Mouse (Mus musculus) neural tube, embryonic 14.5 days (tissue): ENCODE measurements around the gene Sde2. TPM values are rescaled to one million over a fixed set of nuclear protein-coding genes. Genes with fewer than 3 reads are reported as not detected.
A peak's percentile ranks its signal among the peaks of the same experiment; 100 is the strongest.

Experiments
- ATAC-seq: fragments of 200-750 bp; cut with Nextera tagmentation; 2 replicates; pipeline ENCODE4 v1.8.0; 2017; ENCODE audit warnings: low read depth, mild to moderate bottlenecking, moderate TSS enrichment, moderate library complexity
- H3K27ac ChIP-seq: fragments of 300-500 bp; sonication (generic); 2 replicates; pipeline ENCODE4 v1.5.1; 2014; ENCODE audit warnings: low read depth, mild to moderate bottlenecking, control low read depth, low read length, moderate library complexity, mixed read lengths
- H3K27me3 ChIP-seq: fragments of 300-500 bp; sonication (generic); 2 replicates; pipeline ENCODE4 v1.6.1; 2014; ENCODE audit warnings: low read length; ENCODE audit not compliant: control insufficient read depth, insufficient read depth
- H3K36me3 ChIP-seq: fragments of 300-500 bp; sonication (generic); 2 replicates; pipeline ENCODE4 v1.6.1; 2014; ENCODE audit warnings: low read length, mixed read lengths; ENCODE audit not compliant: control insufficient read depth, insufficient read depth
- H3K4me1 ChIP-seq: fragments of 300-500 bp; sonication (generic); 2 replicates; pipeline ENCODE4 v1.6.1; 2014; ENCODE audit warnings: low read length; ENCODE audit not compliant: control insufficient read depth, insufficient read depth
- H3K4me2 ChIP-seq: fragments of 300-500 bp; sonication (generic); 2 replicates; pipeline ENCODE4 v1.6.1; 2014; ENCODE audit warnings: mild to moderate bottlenecking, low read depth, low read length, control low read depth
- H3K4me3 ChIP-seq: fragments of 300-500 bp; sonication (generic); 2 replicates; pipeline ENCODE4 v1.5.1; 2014; ENCODE audit warnings: low read depth, low read length, control low read depth, mixed read lengths
- H3K9ac ChIP-seq: fragments of 300-500 bp; sonication (generic); replicated peaks from 2 replicates; pipeline ENCODE4 v1.6.1; 2014; ENCODE audit warnings: low read depth, mild to moderate bottlenecking, control low read depth, low read length, mixed read lengths
- H3K9me3 ChIP-seq: fragments of 300-500 bp; sonication (generic); 2 replicates; pipeline ENCODE4 v1.6.1; 2016; ENCODE audit warnings: low read length; ENCODE audit not compliant: control insufficient read depth
- WGBS: fragments of 180-500 bp; shearing (Covaris S2); extraction: QIAGEN DNeasy Blood & Tissue Kit; methylation state at CpG from one replicate; pipeline ENCODE4 v1.1.7; 2014; 5-methylcytosine and 5-hydroxymethylcytosine counted together
- polyA plus RNA-seq: library from polyadenylated mRNA; unstranded; fragments of >200 nt; fragmentation: Nextera tagmentation; extraction: Ambion mirVana; gene quantifications from 2 replicates; pipeline ENCODE4 v1.2.1, GENCODE M21; 2014

Sde2 gene
- polyA plus RNA-seq, result 29.0 and 32.4 TPM in 2 replicates

- H3K4me3 ChIP-seq, result peak within 1 kb of the TSS; percentile 65
- H3K9me3 ChIP-seq, result no peaks in the 10 kb centered on the region
- H3K27me3 ChIP-seq, result no peaks in the 10 kb centered on the region
- H3K4me2 ChIP-seq, result peak within 1 kb of the TSS; percentile 59
- under 1% methylated on average over 66 of the region's 77 CpGs for WGBS
- peaks cover 20% of the 10 kb centered on the region; the same call in 1 of the 2 replicates for H3K4me1 ChIP-seq
- no peaks in the 10 kb centered on the region for H3K36me3 ChIP-seq
- ATAC-seq, result peak; percentile 96
- peak within 1 kb of the TSS; percentile 84 for H3K9ac ChIP-seq
- H3K27ac ChIP-seq, result peak within 1 kb of the TSS; percentile 98
Measured at GRCm38 (mm10) chr1:180850316-180851270, at the start of gene Sde2. Gene Sde2 (plus strand): TSS chr1:180851127.

- Histone ChIP-seq H3K9me3 (no peaks in the 10 kb centered on the region), H3K4me3 (no peak overlapping the region), H3K4me2 (no peak overlapping the region), H3K4me1 (no peaks in the 10 kb centered on the region), H3K27ac (no peak overlapping the region), H3K27me3 (no peaks in the 10 kb centered on the region), H3K9ac (no peak overlapping the region), H3K36me3 (peaks cover 53% of the 10 kb centered on the region)
- ATAC-seq, result no peak
- 86% methylated on average over 3 of the region's 3 CpGs for WGBS
Measured at GRCm38 (mm10) chr1:180801466-180801994, 49.4 kb upstream of the Sde2 start.

GRCm38 (mm10) chr1:180803881-180804280 is 47.0 kb upstream of the Sde2 start:
- Histone ChIP-seq H3K27ac (no peak overlapping the region), H3K4me3 (no peak overlapping the region), H3K27me3 (no peaks in the 10 kb centered on the region), H3K36me3 (peaks cover 72% of the 10 kb centered on the region), H3K9ac (no peak overlapping the region), H3K9me3 (no peaks in the 10 kb centered on the region), H3K4me2 (no peak overlapping the region), H3K4me1 (peaks cover 1% of the 10 kb centered on the region; the same call in 1 of the 2 replicates)
- 92% methylated on average over 6 of the region's 6 CpGs for WGBS
- no peak for ATAC-seq

GRCm38 (mm10) chr1:180808831-180809230 is 42.1 kb upstream of the Sde2 start:
- H3K4me1 ChIP-seq, result peaks cover 15% of the 10 kb centered on the region
- no peaks in the 10 kb centered on the region for H3K27me3 ChIP-seq
- peak overlapping the region; percentile 32; the same call in 1 of the 2 replicates for H3K4me2 ChIP-seq
- no peak for ATAC-seq
- H3K9ac ChIP-seq, result no peak overlapping the region
- no peaks in the 10 kb centered on the region for H3K9me3 ChIP-seq
- peaks cover 60% of the 10 kb centered on the region for H3K36me3 ChIP-seq
- H3K27ac ChIP-seq, result no peak overlapping the region
- WGBS, result 77% methylated on average over 5 of the region's 5 CpGs
- 0 out of 2 replicates have a peak overlapping the region, but pooled peaks have one; percentile 2 for H3K4me3 ChIP-seq

GRCm38 (mm10) chr1:180810976-180811375 is 40.0 kb upstream of the Sde2 start:
- Histone ChIP-seq H3K36me3 (peaks cover 39% of the 10 kb centered on the region), H3K4me1 (peaks cover 26% of the 10 kb centered on the region), H3K4me2 (peak overlapping the region; percentile 57), H3K27me3 (no peaks in the 10 kb centered on the region), H3K4me3 (peak overlapping the region; percentile 94), H3K9ac (no peak overlapping the region; the same call in 1 of the 2 replicates), H3K27ac (no peak overlapping the region), H3K9me3 (no peaks in the 10 kb centered on the region)
- WGBS, result 79% methylated on average over 7 of the region's 7 CpGs
- ATAC-seq, result no peak

- H3K9me3 ChIP-seq, result no peaks in the 10 kb centered on the region
- ATAC-seq, result no peak
- H3K36me3 ChIP-seq, result peaks cover 30% of the 10 kb centered on the region
- peak overlapping the region; percentile 57 for H3K4me2 ChIP-seq
- peak overlapping the region; percentile 99 for H3K27ac ChIP-seq
- 4% methylated on average over 27 of the region's 27 CpGs for WGBS
- H3K4me1 ChIP-seq, result peaks cover 26% of the 10 kb centered on the region
- peak overlapping the region; percentile 94 for H3K4me3 ChIP-seq
- no peaks in the 10 kb centered on the region for H3K27me3 ChIP-seq
- peak overlapping the region; percentile 99 for H3K9ac ChIP-seq
Measured at GRCm38 (mm10) chr1:180811596-180812462, 39.1 kb upstream of the Sde2 start.

GRCm38 (mm10) chr1:180812463-180813408 is 38.2 kb upstream of the Sde2 start:
- Histone ChIP-seq H3K4me2 (peak overlapping the region; percentile 57; the same call in 1 of the 2 replicates), H3K9me3 (no peaks in the 10 kb centered on the region), H3K27ac (peak overlapping the region; percentile 99), H3K4me3 (peak overlapping the region; percentile 94), H3K27me3 (no peaks in the 10 kb centered on the region), H3K36me3 (peaks cover 21% of the 10 kb centered on the region), H3K4me1 (peaks cover 26% of the 10 kb centered on the region), H3K9ac (peak overlapping the region; percentile 99)
- ATAC-seq, result peak; percentile 31
- WGBS, result under 1% methylated on average over 71 of the region's 71 CpGs

DNA sequence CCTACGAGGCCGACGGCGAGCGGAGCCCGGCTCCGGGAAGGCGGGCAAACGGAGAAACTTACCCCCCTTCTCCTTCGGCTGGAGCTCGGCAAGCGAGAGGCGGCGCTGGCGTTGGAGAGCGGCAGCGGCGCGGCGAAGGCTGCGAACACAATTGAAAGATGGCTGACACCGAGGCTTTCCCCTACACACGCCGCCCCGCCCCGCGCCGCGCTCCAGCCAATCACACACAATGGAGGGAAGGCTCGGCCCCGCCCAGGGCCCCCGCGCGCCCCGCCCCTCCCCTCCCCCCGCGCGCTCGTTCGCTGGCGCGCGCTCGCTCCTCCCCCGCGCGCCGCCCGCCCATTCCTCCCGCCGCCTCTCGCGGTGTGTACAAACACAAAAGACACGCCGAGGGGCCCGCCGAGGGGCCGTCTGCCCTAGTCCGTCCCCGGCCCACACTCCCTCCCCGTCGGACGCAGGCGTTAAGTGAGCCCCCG is 37.5 kb upstream of the Sde2 start:
- H3K27ac ChIP-seq, result peak overlapping the region; percentile 99
- H3K27me3 ChIP-seq, result no peaks in the 10 kb centered on the region
- peaks cover 17% of the 10 kb centered on the region for H3K36me3 ChIP-seq
- WGBS, result under 1% methylated on average over 37 of the region's 65 CpGs
- peaks cover 26% of the 10 kb centered on the region for H3K4me1 ChIP-seq
- H3K4me3 ChIP-seq, result peak overlapping the region; percentile 94
- peak; percentile 95 for ATAC-seq
- H3K9ac ChIP-seq, result peak overlapping the region; percentile 99
- H3K9me3 ChIP-seq, result no peaks in the 10 kb centered on the region
- peak overlapping the region; percentile 91 for H3K4me2 ChIP-seq
